Mouse (Mus musculus): ENCODE results near the gene Bbs9.

Bbs9 gene

DNA sequence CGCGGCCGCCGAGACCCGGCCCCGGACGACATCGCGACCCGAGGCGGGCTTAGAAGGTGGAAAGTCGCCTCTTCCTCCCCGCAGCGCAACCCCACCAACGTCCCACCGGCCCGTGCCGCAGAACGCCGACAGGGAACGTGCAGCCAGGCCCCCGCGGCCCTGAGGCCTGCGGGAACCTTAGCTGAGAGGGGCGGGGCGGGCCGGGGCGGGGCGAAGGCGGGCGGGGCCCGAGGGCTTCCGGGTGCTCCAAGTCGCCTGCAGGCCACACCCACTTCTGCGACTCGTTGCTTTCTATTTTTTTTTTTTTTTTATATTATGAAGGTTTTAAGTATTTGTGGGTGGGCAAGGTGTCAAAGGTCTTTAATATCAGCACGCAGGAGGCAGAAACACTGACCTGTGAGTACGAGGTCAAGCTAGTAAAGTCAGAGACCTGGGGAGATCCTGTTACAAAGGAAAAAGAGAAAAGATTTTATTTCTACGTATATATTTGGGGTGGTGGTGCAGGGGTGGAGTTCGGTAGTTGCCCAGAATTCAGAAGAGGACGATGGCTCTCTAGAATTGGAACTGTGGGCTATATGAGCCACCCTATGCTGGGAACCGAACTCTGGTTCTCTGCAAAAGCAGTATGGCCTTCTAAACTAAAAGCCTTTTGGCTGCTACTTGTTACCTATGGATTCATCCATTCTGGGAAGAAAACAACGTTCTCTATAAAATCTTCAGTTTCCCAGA, 7.2 kb upstream of the Bbs9 start:
- DNase-seq: peak; percentile 75

DNA sequence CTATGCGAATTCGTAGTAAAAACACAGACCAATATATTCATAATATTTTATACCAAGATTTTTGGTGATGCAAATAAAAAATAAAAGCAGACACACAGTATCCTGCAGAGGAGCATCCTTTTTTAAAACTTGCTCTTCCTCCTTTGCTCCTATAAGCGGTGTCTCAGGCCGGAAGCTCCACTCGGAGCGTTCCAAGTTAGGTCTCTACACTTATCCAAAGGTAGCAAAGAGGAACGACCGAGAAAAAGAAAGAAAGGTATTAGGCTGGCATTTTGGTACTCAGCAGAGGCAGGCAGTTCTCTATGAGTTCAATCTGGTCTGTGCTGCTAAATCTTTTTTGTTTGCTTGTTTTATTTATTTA, 6.6 kb upstream of the Bbs9 start:
- DNase-seq: no peak

DNA sequence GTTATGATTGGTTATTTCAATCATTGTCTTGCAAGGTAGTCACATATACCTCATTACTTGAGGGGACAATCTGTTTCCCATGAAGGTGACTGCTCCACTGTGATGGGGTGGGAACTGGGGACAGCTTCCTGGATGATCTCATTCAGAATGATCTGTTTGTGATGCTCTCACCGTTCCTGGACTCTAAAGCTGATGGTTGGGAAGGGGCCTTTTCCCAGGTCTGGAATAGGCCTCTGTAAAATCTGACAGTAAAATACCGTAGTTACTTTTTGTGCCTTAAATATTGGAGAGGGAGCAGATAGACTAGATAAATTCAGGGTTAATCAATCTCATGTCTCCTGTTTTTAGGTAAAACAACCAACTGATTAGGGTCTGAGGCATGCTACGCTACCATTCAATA, 5.9 kb upstream of the Bbs9 start, which contains the start of gene Rp9:
TSS of gene Rp9 (minus strand) at position 101 of the 400 bp plus-strand sequence.
- no peak for DNase-seq

DNA sequence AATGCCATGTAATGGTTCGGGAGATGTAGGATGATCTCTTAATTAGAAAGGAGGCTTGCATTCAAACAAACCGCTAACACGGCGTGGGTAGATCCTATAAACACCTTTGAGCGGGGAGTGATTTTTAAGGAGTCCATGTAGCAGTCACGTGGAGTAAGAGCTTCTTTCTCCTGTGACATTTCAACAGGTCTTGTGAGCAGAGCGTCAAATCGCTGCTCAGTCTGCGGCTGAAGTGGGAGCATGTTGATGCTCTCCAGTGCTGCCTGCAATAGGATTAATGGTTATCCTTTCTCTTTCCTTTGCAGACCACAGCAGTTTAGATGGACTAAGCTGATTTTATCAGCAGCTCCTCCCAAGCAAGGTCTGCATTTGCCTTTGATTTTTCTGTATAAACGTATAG, 750 bp downstream of the Bbs9 start:
- peak; percentile 6 for DNase-seq

DNA sequence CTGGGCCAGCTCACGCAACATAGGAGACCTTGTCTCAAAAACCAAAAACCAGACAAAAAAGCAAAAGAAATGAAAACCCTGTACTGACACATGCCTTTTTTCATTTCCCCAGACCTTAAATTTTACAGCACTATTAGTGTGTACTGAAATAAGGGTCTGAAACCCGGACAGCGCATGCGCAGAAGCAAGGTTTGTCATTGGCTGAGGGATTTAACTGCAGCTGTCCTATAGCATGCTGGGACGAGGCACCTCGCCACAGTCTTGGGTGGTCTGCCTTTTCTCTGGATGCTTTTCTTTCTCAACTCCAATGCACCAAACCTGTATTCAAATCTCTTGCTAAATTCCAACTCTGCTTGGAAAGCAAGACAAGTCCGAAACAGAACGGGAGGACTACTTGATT, 3.4 kb downstream of the Bbs9 start:
- DNase-seq: no peak

DNA sequence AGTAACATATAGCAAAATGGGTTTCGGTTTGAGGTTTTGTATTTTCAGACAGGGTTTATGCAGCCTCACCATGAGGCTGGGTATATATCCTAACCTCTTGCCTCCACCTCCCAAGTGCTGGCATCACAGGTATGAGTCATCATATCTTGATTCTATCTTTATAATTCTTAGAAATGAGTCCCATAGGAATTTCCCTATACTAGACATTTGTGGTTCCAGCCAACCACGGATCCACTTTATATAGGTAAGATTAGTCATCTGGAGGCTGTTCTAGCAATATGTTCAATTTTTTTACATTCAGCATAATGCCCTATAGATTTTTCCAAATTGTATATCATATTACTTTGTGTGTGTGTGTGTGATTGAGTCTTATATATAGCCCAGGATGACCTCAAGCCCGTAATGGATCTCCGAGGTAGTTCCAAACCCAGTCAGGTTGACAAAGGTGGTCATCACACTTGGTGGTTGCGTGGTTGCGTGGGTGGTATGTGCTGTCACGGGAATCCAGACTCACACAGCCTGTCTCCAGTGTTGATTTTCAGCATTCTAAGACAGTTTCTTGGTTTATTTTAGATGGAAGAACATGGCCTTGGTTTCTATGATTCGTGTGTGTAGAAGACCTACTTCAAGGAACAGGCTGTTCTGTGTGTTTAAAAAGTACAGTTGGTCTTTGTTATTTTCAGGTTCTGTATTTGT, 8.5 kb downstream of the Bbs9 start:
- DNase-seq: no peak

DNA sequence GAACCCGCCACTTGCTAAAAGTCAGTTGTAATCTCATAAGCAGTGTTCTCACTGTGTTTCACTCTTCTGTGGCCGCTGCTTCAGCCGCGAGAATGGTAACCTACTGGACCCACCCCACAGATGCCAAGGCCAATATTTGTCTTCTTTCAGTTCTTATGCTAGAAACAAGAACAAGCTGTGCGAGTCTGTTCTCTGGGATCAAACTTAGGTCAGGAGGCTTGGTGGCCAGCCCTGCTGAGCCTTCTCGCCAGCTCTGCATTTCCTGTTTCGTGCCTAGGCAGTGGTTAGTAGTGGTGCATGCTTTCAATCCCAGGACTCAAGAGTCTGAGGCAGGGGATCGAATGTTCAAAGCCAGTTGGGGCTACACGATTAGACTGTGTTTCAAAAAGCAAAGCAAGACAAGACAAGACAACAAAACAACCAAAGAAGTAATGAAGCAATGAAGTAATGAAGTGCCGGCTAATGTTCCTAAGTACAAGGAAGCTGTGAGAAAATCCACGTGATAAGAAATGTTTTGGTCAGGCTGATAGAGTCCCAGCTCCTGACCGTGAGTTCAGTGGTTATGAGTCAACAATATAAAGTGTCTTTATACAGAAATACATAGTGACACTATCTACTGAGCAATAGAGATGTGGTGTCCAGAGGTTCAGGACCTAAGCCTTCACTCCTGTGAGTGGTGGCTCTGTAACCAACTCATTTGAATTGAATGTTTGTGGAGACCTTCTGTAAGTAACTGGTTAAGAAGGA, 9.2 kb downstream of the Bbs9 start:
- no peak for DNase-seq

DNA sequence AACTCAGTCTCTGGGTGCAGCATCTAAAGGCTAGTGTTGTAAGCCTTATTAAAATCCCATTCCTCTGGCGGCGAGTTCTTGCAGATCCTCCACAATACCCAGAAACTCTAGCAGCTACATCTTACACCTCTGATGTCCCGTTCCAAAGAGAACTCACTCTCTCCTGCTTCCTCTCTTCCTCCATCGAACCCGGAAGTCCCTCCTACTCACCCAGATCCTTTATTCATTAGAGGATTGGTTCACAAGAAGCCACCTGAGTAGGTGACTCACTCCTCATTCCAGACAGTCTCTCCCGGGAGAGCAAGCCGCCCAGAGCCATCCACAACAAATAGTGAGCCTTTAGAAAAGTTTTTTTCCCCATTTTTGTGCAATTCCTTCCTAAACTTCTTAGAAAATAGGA, 10.7 kb downstream of the Bbs9 start:
- no peak for DNase-seq

DNA sequence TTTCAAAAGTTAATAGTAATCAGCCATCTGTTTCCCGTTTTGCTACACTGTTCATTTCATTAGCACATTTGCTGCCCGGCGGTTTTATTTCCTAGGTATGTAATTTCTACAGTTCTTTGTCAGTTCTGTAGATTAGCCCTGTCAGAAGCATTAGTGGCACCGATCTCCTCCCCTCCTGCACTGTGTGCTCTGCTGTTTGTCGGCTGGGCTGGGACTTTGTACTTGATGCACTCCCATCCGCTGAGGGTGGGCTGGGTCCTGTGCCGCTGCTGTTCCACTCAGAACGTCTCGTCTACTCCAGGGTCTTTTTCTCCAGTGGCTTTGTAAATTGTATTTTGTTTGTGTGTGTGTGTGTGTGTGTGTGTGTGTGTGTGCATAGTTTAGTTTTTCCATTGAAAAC, 13.4 kb downstream of the Bbs9 start:
- DNase-seq: no peak

DNA sequence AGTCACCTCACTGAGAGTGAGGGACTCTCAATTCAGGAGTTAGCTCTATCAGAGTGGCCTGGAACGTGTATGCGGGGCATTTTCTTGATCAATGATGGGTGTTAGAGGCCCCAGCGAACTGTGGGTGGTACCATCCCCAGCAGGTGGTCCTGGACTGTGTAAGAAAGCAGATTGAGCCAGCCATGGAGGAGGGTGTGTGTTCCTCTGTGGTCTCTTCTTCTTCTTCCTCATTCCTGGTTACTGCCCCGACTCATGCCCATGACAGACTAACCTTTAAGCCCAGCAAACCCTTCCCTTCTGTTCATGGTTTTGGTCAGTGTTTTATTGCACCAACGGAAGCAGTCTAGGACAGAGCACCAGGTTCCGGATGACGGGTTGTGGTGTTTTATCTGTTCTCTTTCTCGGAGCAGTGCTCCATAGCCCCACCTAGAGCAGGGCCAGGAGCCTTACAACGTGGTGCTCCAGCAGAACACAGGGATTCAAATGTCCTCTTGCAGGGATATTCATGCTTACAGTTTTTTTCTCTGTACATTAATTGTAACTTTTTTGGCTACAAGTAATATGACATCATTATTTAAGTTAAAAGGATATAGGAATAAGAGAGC, 18.8 kb downstream of the Bbs9 start:
- DNase-seq: no peak

DNA sequence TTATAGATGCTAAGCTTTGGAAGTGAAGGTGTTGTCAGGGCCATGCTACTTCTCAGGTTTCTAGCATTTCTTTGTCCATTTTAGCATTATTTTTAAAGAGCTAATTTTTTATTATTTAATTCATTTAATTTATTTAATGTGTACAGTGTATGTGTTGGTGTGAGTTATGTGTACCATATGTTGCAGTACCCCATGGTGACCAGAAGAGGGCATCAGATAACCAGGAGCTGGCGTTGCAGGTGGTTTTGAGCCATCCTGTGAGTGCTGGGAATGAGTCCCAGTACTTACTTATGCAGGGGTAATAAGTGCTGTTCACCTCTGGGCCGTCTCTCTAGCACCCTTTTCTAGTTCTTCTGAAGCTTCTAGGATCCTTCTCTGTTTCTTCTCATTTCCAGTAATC, 19.6 kb downstream of the Bbs9 start:
- no peak for DNase-seq

DNA sequence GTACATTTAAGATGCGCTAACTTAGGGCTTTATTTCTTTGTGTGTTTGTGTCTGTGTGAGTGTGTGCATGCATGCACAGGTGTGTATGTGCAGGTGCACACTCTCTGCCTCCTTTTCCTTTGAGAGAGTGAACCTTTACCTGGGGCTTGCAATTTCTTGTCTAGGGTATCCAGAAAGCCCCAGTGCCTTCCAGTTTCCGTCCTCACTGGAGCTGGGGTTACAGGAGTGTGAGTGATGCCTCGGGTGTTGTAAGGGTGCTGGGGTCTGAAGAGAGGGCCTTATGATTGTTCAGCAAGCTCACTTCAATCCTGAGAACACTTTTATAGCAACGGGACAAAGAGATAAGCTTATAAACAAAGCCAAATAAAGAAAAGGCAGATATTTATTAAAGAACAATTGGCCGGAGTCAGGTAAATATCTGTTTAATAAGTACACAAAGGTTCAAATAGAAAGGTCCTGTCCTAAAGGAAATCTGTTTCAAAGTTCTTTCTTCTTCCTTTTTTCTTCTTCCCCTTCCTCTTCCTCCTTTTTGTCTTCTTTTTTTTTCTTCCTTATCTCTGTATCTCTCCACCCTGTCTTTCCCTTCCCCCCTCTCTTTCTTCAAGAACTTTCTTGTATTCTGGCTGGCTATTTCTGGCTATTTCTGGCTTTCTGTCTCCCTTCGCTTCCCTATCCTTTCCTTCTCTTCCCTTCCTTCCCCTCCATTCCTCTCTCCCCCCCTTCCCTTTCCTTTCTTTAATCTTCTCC, 21.7 kb downstream of the Bbs9 start:
- no peak for DNase-seq

DNA sequence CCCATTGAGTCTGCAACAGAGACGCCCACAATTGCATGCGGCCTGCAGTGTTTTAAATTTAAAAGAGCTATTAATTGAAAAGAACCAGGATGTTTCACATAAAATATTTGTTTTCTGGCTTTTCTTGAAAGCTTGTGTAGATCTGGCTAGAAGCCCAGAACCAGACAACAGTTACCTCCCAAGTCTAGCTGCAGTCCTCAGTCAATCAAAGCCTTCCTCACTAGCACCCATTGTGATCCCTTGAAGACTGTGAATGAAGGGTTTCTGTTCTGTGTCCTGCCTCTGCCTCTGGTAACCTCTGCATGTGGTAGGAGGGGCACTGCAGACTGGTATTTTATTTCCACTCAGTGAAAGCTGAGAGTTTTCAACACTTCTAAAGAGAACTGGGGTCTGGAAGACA, 27.5 kb downstream of the Bbs9 start:
- no peak for DNase-seq

DNA sequence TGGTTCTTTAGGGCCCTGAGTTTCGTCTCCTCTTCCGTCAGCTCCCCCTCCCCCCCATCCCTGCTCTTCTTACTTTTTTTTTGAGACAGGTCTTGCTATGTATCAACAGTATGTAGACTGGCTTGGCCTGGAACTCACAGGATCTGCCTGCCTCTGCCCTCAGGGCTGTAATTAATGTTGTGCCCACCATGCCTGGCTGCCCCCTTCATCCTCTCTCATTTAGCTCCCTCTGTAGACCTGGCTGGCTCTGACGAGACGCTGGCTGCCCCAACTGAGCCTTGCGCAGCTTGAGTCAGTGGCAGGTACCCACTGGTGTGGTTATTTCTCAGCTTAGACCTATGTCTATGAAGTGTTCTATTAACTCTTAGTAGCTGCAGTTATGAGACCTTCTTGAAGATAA, 28.1 kb downstream of the Bbs9 start:
- DNase-seq: no peak

DNA sequence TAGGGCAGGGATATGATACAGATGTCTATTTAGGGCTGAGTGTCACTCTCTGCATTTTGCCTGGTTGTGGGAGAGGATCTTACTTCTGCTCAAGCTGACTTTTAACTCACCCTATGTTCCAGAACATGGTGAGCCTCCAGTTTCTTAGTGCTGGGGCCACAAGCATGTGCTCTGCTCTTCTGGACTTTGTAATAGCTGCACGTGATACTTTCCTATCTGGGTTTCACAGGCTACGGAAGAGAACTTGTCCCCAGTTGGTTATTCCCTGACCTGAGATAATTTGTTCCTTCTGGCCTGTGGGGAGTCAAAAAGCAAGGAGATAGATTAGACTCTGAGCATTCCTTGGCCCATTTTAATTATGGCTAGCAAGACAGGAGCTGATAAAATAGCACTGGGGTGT, 30.1 kb downstream of the Bbs9 start:
- no peak for DNase-seq

DNA sequence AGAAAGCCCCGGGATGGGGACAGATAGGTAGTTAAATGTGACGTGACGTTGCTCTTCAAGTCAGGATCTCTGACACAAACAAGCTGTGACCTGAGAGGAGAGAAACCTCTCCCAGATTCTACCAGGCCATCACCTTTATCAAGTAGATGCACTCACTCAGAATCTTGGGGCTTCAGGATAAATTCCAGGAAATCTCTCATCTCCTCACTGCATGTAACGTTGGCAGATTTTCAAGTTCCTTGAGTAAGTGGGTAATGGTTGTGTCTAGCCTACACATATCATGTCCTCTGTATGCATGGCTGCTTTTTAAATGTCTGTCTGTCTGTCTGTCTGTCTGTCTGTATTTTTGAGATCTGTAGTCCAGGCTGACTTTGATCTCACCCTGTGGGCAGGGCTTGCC, 39.6 kb downstream of the Bbs9 start:
- no peak for DNase-seq

DNA sequence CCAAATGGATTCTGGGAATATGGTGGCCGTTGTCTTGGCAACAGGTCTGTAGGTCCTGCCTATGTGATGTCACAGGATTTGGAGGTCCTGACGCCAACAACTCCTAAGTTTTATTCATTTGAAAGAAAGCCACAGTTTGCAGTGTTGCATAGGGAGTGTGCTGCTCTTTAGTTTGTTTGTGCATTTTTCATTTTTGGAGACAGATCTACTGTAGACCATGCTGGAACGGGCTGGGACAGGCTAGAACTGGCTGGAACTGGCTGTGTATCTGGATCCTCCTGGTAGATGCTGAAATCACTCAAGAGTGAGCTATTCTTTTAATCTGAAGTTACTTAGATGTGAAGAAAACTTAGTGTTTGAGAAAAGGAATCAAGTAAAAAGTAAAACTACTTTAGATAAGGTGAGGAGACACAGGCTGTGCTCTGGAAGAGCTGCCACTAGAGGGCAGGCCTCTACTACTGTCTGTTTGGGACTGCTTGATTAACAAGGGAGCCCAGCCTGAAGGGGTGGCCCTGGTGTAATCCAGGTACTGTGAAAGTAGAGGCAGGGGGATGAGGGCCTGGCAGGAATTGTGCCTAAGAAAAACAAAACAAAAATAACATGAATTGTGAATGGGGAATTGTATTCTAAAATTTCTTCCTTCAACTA, 43.0 kb downstream of the Bbs9 start:
- DNase-seq: peak; percentile 43

DNA sequence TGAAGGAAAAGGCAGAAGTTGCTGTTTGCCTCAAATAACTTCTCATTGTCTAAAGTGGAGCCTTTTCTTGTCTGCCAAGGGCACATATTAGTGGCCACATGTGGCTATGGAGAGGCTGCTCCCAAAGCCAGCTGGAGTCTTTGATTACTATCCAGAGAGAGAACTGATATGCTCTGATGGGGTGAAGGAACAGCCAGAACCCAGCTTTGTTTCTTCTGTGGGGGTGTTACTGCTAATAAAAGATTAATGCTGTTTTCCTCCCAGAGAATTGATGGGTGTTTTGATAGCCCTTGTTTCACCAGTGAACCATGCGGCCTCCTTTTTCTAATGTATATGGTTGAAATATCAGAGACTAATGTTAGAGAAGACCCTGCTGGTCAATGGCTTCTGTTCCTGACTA, 47.9 kb downstream of the Bbs9 start:
- DNase-seq: no peak

DNA sequence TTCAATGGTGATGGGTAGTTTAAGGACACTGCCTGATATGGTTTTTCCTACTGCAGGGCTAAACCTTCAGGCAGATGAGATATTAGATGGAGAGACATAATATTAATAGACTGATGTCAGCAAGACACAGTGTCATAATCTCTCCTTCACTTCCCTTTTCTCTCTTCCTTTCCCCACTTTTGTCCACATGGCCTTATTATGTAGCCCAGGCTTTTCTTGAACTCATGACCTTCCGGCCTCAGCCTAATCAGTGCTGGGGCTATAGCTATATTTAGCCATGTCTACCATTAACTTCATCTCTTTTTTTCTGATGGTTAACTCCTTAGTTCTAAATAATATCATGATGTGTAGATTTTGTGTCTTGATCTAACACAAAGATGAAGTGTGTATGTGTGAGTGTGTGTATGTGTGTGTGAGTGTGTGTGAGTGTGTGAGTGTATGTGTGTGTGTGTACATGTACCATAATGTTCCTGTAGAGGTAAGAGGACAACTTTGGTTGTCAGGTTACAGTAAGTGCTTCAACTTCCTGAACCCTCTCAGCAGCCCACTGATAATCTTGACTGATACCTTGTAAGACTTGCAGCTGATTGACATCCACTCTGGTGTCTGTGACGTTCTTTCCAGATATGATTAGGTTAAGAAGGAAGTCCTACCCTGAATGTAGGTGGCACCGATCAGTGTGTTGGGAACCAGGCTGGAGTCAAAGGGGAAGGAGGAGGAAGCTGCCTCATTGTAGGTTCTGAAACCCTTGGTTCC, 55.4 kb downstream of the Bbs9 start:
- no peak for DNase-seq

DNA sequence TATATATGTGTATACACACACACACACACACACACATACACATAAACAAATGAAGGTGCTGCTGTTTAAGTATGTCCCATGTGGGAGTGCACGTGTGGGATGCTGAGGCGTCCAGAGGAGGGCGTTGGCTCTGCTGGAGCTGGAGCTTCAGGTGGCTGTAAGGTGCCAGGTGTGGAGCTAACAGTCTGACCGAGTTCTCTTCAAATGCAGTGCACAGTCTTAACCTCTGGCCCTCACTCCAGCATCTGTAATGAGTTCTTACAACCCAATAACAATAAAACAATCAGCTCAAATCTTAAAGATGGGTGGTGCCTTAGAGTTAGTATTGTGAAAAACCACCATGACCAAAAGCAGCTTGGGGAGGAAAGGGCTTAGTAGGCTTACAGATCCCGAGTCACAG, 56.6 kb downstream of the Bbs9 start:
- DNase-seq: no peak

DNA sequence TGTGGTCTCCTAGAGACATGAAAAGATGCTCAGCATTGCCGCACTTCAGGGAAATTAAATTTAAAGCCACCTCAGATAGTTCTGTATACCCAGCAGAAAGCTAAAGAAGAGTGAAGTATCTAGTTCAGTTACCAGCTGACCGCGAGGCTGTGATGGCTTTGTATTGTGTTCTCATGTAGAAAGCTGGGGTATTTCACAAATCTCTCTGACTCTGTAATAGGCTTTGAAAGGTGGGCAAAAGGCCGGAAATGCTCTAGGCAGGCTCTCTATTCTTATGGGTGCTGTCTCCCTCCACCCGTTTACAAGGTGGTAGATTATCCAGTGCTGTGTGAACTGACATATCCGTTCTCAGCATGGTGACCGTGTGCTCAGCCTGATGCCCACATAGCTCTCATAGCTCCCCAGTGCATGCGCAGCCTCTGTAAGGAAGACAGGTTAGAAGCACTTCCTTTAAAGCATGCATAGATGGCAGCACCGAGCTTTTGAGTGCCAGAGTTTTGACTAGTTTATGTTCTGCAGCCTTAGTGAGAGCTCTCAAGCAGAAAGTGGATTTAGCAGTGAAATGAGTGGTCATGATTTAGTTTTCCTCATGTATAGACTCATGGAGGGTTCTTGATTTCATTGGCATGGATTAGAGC, 57.4 kb downstream of the Bbs9 start:
- peak; percentile 27 for DNase-seq
